Mouse (Mus musculus) B cell, adult (primary cell): ENCODE results near the gene Dnase2a. TPM values are rescaled to one million over a fixed set of nuclear protein-coding genes. Genes with fewer than 3 reads are reported as not detected.

ENCODE experiments used
- total RNA-seq: library from RNA; stranded (reverse); gene quantifications from 4 replicates; pipeline ENCODE4 v1.2.4, GENCODE M21; 2023; ENCODE audit not compliant: inconsistent age

Gene Dnase2a
- 67.4 to 74.5 TPM (median 72.7 TPM) in 4 replicates for total RNA-seq

DNA sequence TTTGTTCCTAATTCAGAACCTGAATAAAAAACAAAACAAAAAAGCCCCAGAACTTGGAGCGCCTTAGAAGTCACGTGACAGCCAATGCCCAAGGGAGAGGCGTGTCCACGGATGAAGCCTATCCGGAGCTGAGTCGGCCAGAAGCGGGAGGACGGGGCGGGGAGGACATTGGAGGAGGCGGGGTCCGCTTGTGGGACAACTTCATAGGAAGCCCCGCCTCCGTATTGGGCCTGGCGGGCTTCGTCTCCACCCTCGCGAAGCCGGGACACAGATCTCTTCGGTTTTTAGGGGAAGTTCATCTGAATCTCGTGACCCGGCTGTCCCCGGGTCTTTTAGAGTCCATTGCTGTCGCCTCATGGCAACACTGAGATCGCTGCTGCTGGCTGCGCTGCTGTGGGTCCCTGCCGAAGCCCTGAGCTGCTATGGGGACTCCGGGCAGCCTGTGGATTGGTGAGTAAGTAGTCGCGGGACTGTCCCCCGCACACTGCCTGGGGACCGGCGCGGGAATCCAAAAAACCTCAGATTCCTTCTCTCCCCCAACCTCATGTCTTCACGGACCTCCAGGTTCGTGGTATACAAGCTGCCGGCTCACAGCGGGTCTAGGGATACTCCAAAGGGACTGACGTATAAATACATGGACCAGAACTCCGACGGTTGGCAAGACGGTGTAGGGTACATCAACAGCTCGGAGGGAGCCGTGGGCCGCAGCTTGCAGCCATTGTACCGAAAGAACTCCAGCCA, at the start of gene Dnase2a:
TSS of gene Dnase2a (plus strand) at position 140 of the 741 bp plus-strand sequence.

DNA sequence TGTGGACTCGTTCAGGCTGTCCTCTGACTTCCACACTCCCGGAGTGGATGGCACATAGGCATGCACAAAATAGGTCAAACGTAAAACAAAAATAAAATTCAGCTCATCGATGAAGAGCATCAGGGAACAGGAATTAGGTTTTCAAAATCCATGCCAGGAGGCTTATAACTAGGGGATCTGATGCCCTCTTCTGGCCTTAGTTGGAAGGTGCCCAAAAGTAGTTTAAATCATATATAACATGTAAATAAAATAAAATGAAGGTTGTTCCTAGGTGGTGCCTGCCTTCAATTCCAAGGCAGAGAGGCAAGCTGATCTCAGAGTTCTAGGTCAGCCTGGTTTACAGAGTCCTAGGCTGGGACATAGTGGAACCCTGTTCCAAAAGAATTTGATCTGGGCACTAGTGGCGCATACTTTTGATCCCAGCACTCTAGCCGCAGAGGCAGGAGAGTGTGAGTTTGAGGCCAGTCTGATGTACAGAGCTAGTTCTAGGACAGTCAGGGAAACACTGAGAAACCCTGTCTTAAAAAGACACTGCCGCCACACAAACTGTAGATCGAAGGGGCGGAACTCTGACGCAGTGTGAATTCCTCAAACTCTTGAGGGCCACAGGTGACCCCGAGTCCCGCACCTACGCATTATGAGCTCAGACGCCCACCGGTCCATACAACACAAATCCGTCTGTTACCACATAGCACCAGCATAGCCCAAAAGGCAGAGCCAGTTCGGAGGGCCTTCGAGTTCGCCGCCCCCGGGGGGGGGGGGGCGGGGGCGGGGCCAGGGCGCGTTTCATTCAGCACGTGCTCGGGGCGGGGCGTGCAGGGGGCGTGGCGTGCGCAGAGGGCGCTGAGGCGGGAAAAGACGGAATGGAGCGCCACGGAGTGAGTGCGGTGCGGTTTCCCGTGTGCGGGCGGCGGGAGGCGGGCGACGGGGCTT, 36.7 kb upstream of the Dnase2a start, which contains the start of gene Syce2:
TSS of gene Syce2 (plus strand) at position 736 of the 933 bp plus-strand sequence.

GRCm38 (mm10) chr8:84893709-84894134, 14.6 kb upstream of the Dnase2a start, which contains the start of gene Gcdh:
Gene Gcdh (minus strand): TSS chr8:84893921.

GRCm38 (mm10) chr8:84901752-84902151, 6.6 kb upstream of the Dnase2a start, which contains the start of gene Klf1:
Gene Klf1 (plus strand): TSS chr8:84901928.

GRCm38 (mm10) chr8:84936962-84937546, 28.7 kb downstream of the Dnase2a start, which contains the start of gene Mast1:
Gene Mast1 (minus strand): TSS chr8:84937359.

DNA sequence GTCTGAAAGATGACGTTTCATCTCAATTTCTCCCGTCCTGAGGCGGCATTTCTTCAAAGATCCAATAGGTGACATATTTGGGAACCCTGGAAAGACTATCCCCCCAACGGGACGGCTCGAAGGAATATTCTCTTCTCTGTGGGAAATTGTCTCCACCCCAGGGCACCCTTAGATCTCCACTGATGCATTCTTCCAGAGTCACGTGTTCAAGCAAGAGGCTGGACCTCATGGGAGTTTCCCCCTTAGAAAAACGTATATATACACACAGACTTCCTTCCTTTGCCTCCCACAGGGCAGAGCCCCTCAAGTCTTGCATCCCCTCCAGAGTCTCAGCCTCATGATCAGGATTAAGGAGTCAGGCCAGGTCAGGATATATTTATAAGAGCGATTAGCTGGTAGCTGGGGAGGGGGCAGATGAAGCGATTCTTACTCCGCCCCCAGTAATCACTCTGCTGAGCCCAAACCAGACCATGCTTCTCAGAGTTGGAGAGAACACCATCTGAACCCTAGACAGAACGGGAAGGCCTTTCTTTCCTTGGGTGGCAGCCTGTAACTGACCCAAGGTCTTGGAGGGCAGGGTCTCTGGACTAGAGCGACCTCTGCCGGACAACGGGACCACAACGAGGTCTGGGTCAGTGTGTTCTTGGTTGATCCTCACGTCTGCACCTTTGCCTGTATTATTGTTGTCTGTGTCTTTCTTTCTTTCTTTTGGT, 38.3 kb downstream of the Dnase2a start, which contains the start of gene Rtbdn:
TSS of gene Rtbdn (plus strand) at position 464 of the 713 bp plus-strand sequence.

DNA sequence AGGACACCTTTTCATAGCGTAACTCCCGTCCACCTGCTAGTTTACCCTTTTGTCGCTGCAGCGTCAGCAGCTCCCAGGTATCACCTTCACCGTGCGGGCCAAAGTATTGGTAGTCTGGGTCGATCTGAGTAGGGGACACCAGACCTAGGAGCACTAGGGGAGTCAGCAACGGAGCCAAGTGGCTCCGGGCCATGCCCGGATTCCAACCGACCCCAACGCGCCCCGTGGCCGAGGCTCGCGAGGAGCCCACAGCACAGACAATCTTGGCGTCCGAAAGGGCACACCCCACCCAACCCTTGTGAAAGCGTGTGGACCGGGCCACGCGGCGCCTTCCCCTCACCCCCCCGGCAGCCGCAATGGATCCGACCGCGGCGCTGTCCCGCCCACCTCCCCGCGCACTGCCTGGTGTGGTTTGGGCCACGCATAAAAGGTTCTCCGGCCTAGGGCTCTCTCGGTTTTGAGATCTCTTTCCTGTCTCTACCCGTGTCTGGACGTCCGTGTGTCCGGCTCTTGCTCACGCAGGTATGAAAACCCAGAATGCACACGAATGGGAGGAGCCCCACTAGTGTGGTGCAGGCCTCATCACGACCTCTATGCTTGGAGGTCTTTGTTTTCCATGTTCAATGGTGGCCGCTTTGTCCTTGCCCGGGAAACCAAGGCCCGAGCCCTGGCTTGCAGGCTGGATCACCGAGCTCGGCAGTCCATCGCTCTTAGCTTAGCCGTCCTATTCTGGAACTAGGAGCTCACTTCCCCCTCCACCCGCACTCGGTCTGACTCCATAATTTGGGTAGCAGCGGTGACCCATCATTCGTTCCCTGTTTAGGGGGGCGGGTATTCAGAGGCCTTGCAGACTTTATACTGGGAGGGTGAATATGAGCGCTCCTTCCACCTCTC, 61.1 kb downstream of the Dnase2a start, which contains the start of the genes Gm49661, Prdx2 and Rnaseh2a:
TSS of gene Gm49661 (minus strand) at position 193 of the 894 bp plus-strand sequence.
TSS of gene Prdx2 (plus strand) at position 347 of the 894 bp plus-strand sequence.
TSS of gene Rnaseh2a (minus strand) at position 527 of the 894 bp plus-strand sequence.

Other genes with a start within 250 kb of the Dnase2a start
- gene Ier2, start 245.7 kb upstream of the Dnase2a start, total RNA-seq, result 211 to 281 TPM (median 245 TPM) in 4 replicates
- gene Trmt1, start 222.3 kb upstream of the Dnase2a start, total RNA-seq, result 180 to 199 TPM (median 184 TPM) in 4 replicates
- 57.6 to 63.9 TPM (median 60.3 TPM) in 4 replicates for gene Nacc1, start 220.7 kb upstream of the Dnase2a start, total RNA-seq
- gene Lyl1, start 207.1 kb upstream of the Dnase2a start, total RNA-seq, result 129 to 151 TPM (median 133 TPM) in 4 replicates
- not detected in 4 replicates for gene G430095P16Rik, start 185.6 kb upstream of the Dnase2a start, total RNA-seq
- gene Nfix, start 108.2 kb upstream of the Dnase2a start, total RNA-seq, result 1.4 to 4.3 TPM (median 2.8 TPM) in 4 replicates
- 2.2 to 3.3 TPM (median 2.8 TPM) in 4 replicates for gene Dand5, start 85.7 kb upstream of the Dnase2a start, total RNA-seq
- gene Gadd45gip1, start 77.0 kb upstream of the Dnase2a start, total RNA-seq, result 11.4 to 12.8 TPM (median 11.7 TPM) in 4 replicates
- 48.0 to 63.3 TPM (median 61.5 TPM) in 4 replicates for gene Rad23a, start 67.9 kb upstream of the Dnase2a start, total RNA-seq
- 564 to 720 TPM (median 619 TPM) in 4 replicates for gene Calr, start 61.6 kb upstream of the Dnase2a start, total RNA-seq
- gene Farsa, start 51.6 kb upstream of the Dnase2a start, total RNA-seq, result 66.8 to 70.5 TPM (median 68.5 TPM) in 4 replicates
- 6.1 to 11.9 TPM (median 9.0 TPM) in 4 replicates for gene Syce2, start 36.4 kb upstream of the Dnase2a start, total RNA-seq
- 18.7 to 34.4 TPM (median 31.5 TPM) in 4 replicates for gene Gcdh, start 14.6 kb upstream of the Dnase2a start, total RNA-seq
- 0.32 to 0.45 TPM in 2 of 4 replicates, not detected in the others for gene Klf1, start 6.6 kb upstream of the Dnase2a start, total RNA-seq
- 0.16 to 0.57 TPM (median 0.23 TPM) in 4 replicates for gene Mast1, start 28.8 kb downstream of the Dnase2a start, total RNA-seq
- gene Rtbdn, start 38.4 kb downstream of the Dnase2a start, total RNA-seq, result not detected in 4 replicates
- 2.0 TPM in 1 of 4 replicates, not detected in the others for gene Gm49661, start 60.9 kb downstream of the Dnase2a start, total RNA-seq
- gene Prdx2, start 61.0 kb downstream of the Dnase2a start, total RNA-seq, result 57.4 to 60.7 TPM (median 59.6 TPM) in 4 replicates
- gene Rnaseh2a, start 61.2 kb downstream of the Dnase2a start, total RNA-seq, result 30.0 to 35.5 TPM (median 33.5 TPM) in 4 replicates
- 1,539 to 1,702 TPM (median 1,628 TPM) in 4 replicates for gene Junb, start 70.2 kb downstream of the Dnase2a start, total RNA-seq
- gene Hook2, start 82.0 kb downstream of the Dnase2a start, total RNA-seq, result 5.9 to 8.3 TPM (median 6.6 TPM) in 4 replicates
- 0.32 TPM in 1 of 4 replicates, not detected in the others for gene Best2, start 106.0 kb downstream of the Dnase2a start, total RNA-seq
- gene Asna1, start 116.7 kb downstream of the Dnase2a start, total RNA-seq, result 87.6 to 96.1 TPM (median 94.0 TPM) in 4 replicates
- gene Trir, start 118.3 kb downstream of the Dnase2a start, total RNA-seq, result 205 to 226 TPM (median 223 TPM) in 4 replicates
- 38.8 to 49.7 TPM (median 45.7 TPM) in 4 replicates for gene Tnpo2, start 128.4 kb downstream of the Dnase2a start, total RNA-seq
- 14.4 to 17.5 TPM (median 15.4 TPM) in 4 replicates for gene Fbxw9, start 151.5 kb downstream of the Dnase2a start, total RNA-seq
- 3.0 TPM in 1 of 4 replicates, not detected in the others for gene Gm5741, start 159.4 kb downstream of the Dnase2a start, total RNA-seq
- gene Dhps, start 163.2 kb downstream of the Dnase2a start, total RNA-seq, result 105 to 138 TPM (median 115 TPM) in 4 replicates
- 49.2 to 55.9 TPM (median 50.9 TPM) in 4 replicates for gene Wdr83os, start 172.2 kb downstream of the Dnase2a start, total RNA-seq
- 12.5 to 15.1 TPM (median 13.1 TPM) in 4 replicates for gene Wdr83, start 172.7 kb downstream of the Dnase2a start, total RNA-seq
- gene Man2b1, start 174.7 kb downstream of the Dnase2a start, total RNA-seq, result 156 to 176 TPM (median 163 TPM) in 4 replicates
- 0.16 TPM in 1 of 4 replicates, not detected in the others for gene Zfp791, start 214.5 kb downstream of the Dnase2a start, total RNA-seq
- gene Cks1brt, start 243.4 kb downstream of the Dnase2a start, total RNA-seq, result not detected in 4 replicates